Mouse (Mus musculus): ENCODE results near the gene Knstrn. TPM values are rescaled to one million over a fixed set of nuclear protein-coding genes. Genes with fewer than 3 reads are reported as not detected.

Knstrn gene
- total and polyA plus RNA-seq, 2 experiments from 2014 or later = 8.6 to 16.5 TPM

GRCm38 (mm10) chr2:118822800-118823199, 9.0 kb downstream of the Knstrn start:
- Histone ChIP-seq H3K4me3 (ENCODE audit: low read length) (no peak overlapping the region), H3K27ac (no peak overlapping the region), H3K4me1 (ENCODE audit: insufficient read depth, low read length) (no peaks in the 10 kb centered on the region), H3K9me3 (ENCODE audit: low read length) (no peaks in the 10 kb centered on the region), H3K36me3 (ENCODE audit: insufficient read depth, low read length) (no peaks in the 10 kb centered on the region), H3K9ac (replicated peaks; ENCODE audit: low read length) (no peak overlapping the region), H3K4me2 (ENCODE audit: low read depth, low read length) (no peak overlapping the region), H3K27me3 (ENCODE audit: insufficient read depth, low read length) (no peaks in the 10 kb centered on the region)
- 95% methylated on average over 5 of the region's 5 CpGs for WGBS
- ATAC-seq (no peak), DNase-seq (ENCODE audit: low spot score) (no peak)
- no peak for TF ChIP-seq CTCF (IDR thresholded peaks at IDR 0.05; ENCODE audit: low read depth)

GRCm38 (mm10) chr2:118824396-118824795, 10.6 kb downstream of the Knstrn start:
- Histone ChIP-seq H3K9me3 (ENCODE audit: low read length) (no peaks in the 10 kb centered on the region), H3K4me2 (ENCODE audit: low read depth, low read length) (no peak overlapping the region), H3K27me3 (ENCODE audit: insufficient read depth, low read length) (no peaks in the 10 kb centered on the region), H3K4me1 (ENCODE audit: insufficient read depth, low read length) (no peaks in the 10 kb centered on the region), H3K27ac (no peak overlapping the region), H3K36me3 (ENCODE audit: insufficient read depth, low read length) (no peaks in the 10 kb centered on the region), H3K9ac (replicated peaks; ENCODE audit: low read length) (no peak overlapping the region), H3K4me3 (ENCODE audit: low read length) (no peak overlapping the region)
- DNase-seq (ENCODE audit: low spot score) (no peak), ATAC-seq (no peak)
- WGBS = 92% methylated on average over 4 of the region's 4 CpGs
- TF ChIP-seq CTCF (IDR thresholded peaks at IDR 0.05; ENCODE audit: low read depth) = no peak

- 94% methylated on average over 5 of the region's 5 CpGs for WGBS
- Histone ChIP-seq H3K9ac (replicated peaks; ENCODE audit: low read length) (no peak overlapping the region), H3K9me3 (ENCODE audit: low read length) (no peaks in the 10 kb centered on the region), H3K4me2 (ENCODE audit: low read depth, low read length) (no peak overlapping the region), H3K36me3 (ENCODE audit: insufficient read depth, low read length) (no peaks in the 10 kb centered on the region), H3K27me3 (ENCODE audit: insufficient read depth, low read length) (no peaks in the 10 kb centered on the region), H3K4me3 (ENCODE audit: low read length) (no peak overlapping the region), H3K27ac (no peak overlapping the region), H3K4me1 (ENCODE audit: insufficient read depth, low read length) (no peaks in the 10 kb centered on the region)
- no peak for DNase-seq (ENCODE audit: low spot score)
- TF ChIP-seq CTCF (IDR thresholded peaks at IDR 0.05; ENCODE audit: low read depth) = no peak
- no peak for ATAC-seq
Observed at GRCm38 (mm10) chr2:118829096-118829495, 15.3 kb downstream of the Knstrn start.

- H3K27ac ChIP-seq = no peak overlapping the region
- no peak overlapping the region for H3K4me3 ChIP-seq (ENCODE audit: low read length)
- DNase-seq (ENCODE audit: low spot score) = no peak
- 97% methylated on average over 6 of the region's 6 CpGs for WGBS
- no peak overlapping the region for H3K4me2 ChIP-seq (ENCODE audit: low read depth, low read length)
- TF ChIP-seq CTCF (IDR thresholded peaks at IDR 0.05; ENCODE audit: low read depth) = no peak
- no peaks in the 10 kb centered on the region for H3K36me3 ChIP-seq (ENCODE audit: insufficient read depth, low read length)
- no peak for ATAC-seq
- no peaks in the 10 kb centered on the region for H3K9me3 ChIP-seq (ENCODE audit: low read length)
- no peaks in the 10 kb centered on the region for H3K27me3 ChIP-seq (ENCODE audit: insufficient read depth, low read length)
- H3K9ac ChIP-seq (replicated peaks; ENCODE audit: low read length) = no peak overlapping the region
- no peaks in the 10 kb centered on the region for H3K4me1 ChIP-seq (ENCODE audit: insufficient read depth, low read length)
Observed at GRCm38 (mm10) chr2:118834061-118834460, 20.3 kb downstream of the Knstrn start.

GRCm38 (mm10) chr2:118835115-118835514, 21.3 kb downstream of the Knstrn start:
- Histone ChIP-seq H3K9me3 (ENCODE audit: low read length) (no peaks in the 10 kb centered on the region), H3K27me3 (ENCODE audit: insufficient read depth, low read length) (no peaks in the 10 kb centered on the region), H3K36me3 (ENCODE audit: insufficient read depth, low read length) (no peaks in the 10 kb centered on the region), H3K9ac (replicated peaks; ENCODE audit: low read length) (no peak overlapping the region), H3K4me2 (ENCODE audit: low read depth, low read length) (no peak overlapping the region), H3K4me1 (ENCODE audit: insufficient read depth, low read length) (no peaks in the 10 kb centered on the region), H3K4me3 (ENCODE audit: low read length) (no peak overlapping the region), H3K27ac (no peak overlapping the region)
- 70% methylated on average over 6 of the region's 6 CpGs for WGBS
- no peak for DNase-seq (ENCODE audit: low spot score)
- ATAC-seq = no peak
- TF ChIP-seq CTCF (IDR thresholded peaks at IDR 0.05; ENCODE audit: low read depth) = no peak

- no peak overlapping the region for H3K27ac ChIP-seq
- H3K4me2 ChIP-seq (ENCODE audit: low read depth, low read length) = no peak overlapping the region
- H3K9ac ChIP-seq (replicated peaks; ENCODE audit: low read length) = no peak overlapping the region
- H3K4me1 ChIP-seq (ENCODE audit: insufficient read depth, low read length) = no peaks in the 10 kb centered on the region
- WGBS = 50% methylated on average over 5 of the region's 5 CpGs
- ATAC-seq = no peak
- H3K27me3 ChIP-seq (ENCODE audit: insufficient read depth, low read length) = no peaks in the 10 kb centered on the region
- H3K4me3 ChIP-seq (ENCODE audit: low read length) = no peak overlapping the region
- H3K9me3 ChIP-seq (ENCODE audit: low read length) = no peaks in the 10 kb centered on the region
- no peak for TF ChIP-seq CTCF (IDR thresholded peaks at IDR 0.05; ENCODE audit: low read depth)
- H3K36me3 ChIP-seq (ENCODE audit: insufficient read depth, low read length) = no peaks in the 10 kb centered on the region
- no peak for DNase-seq (ENCODE audit: low spot score)
Observed at GRCm38 (mm10) chr2:118838330-118838729, 24.5 kb downstream of the Knstrn start.

- H3K27me3 ChIP-seq (ENCODE audit: insufficient read depth, low read length) = no peaks in the 10 kb centered on the region
- DNase-seq (ENCODE audit: low spot score) (no peak), ATAC-seq (no peak)
- H3K9me3 ChIP-seq (ENCODE audit: low read length) = no peaks in the 10 kb centered on the region
- H3K36me3 ChIP-seq (ENCODE audit: insufficient read depth, low read length) = no peaks in the 10 kb centered on the region
- H3K4me1 ChIP-seq (ENCODE audit: insufficient read depth, low read length) = no peaks in the 10 kb centered on the region
- no peak overlapping the region for H3K27ac ChIP-seq
- H3K4me3 ChIP-seq (ENCODE audit: low read length) = no peak overlapping the region
- no peak overlapping the region for H3K4me2 ChIP-seq (ENCODE audit: low read depth, low read length)
- no peak overlapping the region for H3K9ac ChIP-seq (replicated peaks; ENCODE audit: low read length)
- WGBS = 64% methylated on average over 5 of the region's 5 CpGs
- TF ChIP-seq CTCF (IDR thresholded peaks at IDR 0.05; ENCODE audit: low read depth) = no peak
Observed at GRCm38 (mm10) chr2:118841186-118841585, 27.4 kb downstream of the Knstrn start.
